Mouse (Mus musculus) thymus, adult 2 months (tissue): Measurements from ENCODE around the gene Spock1. TPM values are rescaled to one million over a fixed set of nuclear protein-coding genes. Genes with fewer than 3 reads are reported as not detected.

Experiments used
- DNase-seq: peaks from one replicate; pipeline ENCODE4 v3.0.0; 2021
- H3K27ac ChIP-seq: fragments of 200-500 bp; 2 replicates; pipeline ENCODE4 v1.5.1; 2012; ENCODE audit warnings: low read length, control low read depth; ENCODE audit not compliant: control insufficient read depth, insufficient read depth
- H3K27me3 ChIP-seq: fragments of 200-500 bp; 2 replicates; pipeline ENCODE4 v1.6.1; 2012; ENCODE audit warnings: mild to moderate bottlenecking, low read length, moderate library complexity, mixed read lengths; ENCODE audit not compliant: control insufficient read depth, insufficient read depth
- H3K36me3 ChIP-seq: fragments of 200-500 bp; 2 replicates; pipeline ENCODE4 v1.6.1; 2012; ENCODE audit warnings: mild to moderate bottlenecking, low read length, moderate library complexity; ENCODE audit not compliant: control insufficient read depth, insufficient read depth
- H3K4me1 ChIP-seq: fragments of 200-500 bp; replicated peaks from 2 replicates; pipeline ENCODE4 v1.6.1; 2012; ENCODE audit warnings: low read length; ENCODE audit not compliant: control insufficient read depth, insufficient read depth
- H3K4me3 ChIP-seq: fragments of 200-500 bp; 2 replicates; pipeline ENCODE4 v1.5.1; 2012; ENCODE audit warnings: mild to moderate bottlenecking, low read length, control low read depth, moderate library complexity; ENCODE audit not compliant: control insufficient read depth, insufficient read depth
- CTCF ChIP-seq: fragments of 200-500 bp; IDR thresholded peaks from 2 replicates; pipeline ENCODE4 v1.5.1; 2012; ENCODE audit warnings: mild to moderate bottlenecking, control low read depth, low read length, moderate library complexity, borderline replicate concordance; ENCODE audit not compliant: control insufficient read depth, poor library complexity, insufficient read depth; ENCODE audit errors: extremely low read depth
- POLR2A ChIP-seq: fragments of 200-500 bp; IDR thresholded peaks from 2 replicates; pipeline ENCODE4 v1.6.1; 2012; ENCODE audit warnings: mild to moderate bottlenecking, low read length, control low read depth, moderate library complexity; ENCODE audit not compliant: control insufficient read depth, poor library complexity, insufficient read depth; ENCODE audit errors: extremely low read depth
- WGBS: fragments of 180-500 bp; shearing (Covaris S2); methylation state at CpG from one replicate; pipeline ENCODE4 v1.1.7; 2018; 5-methylcytosine and 5-hydroxymethylcytosine counted together
- polyA plus RNA-seq: library from polyadenylated mRNA; depleted of rRNA; stranded (reverse); fragments of >200 nt; gene quantifications from 2 replicates; pipeline ENCODE4 v1.2.3, GENCODE M21; 2012

Spock1 gene
- polyA plus RNA-seq, 1 experiment: 0.93 TPM

DNA sequence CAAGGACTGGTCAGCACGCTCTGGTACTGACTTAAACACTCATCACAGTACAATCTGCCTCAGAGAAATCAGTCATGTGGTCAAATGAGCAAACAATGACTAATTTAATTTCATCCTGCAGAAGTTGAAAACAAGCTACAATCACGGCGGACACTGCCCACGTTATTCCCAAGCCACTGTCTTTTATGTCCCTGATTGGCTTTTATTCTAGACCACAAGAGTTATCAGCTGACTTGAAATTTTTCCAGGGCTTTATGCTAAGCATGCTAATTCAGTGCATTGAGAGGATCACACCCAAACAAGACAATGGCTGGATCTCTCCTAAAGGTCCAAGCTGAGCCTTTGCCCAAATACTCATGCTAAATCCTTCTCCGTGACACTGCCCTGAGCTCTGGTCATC is 31.2 kb downstream of the Spock1 start:
- no peak for TF ChIP-seq CTCF
- no peak for TF ChIP-seq POLR2A
- no peak for DNase-seq

DNA sequence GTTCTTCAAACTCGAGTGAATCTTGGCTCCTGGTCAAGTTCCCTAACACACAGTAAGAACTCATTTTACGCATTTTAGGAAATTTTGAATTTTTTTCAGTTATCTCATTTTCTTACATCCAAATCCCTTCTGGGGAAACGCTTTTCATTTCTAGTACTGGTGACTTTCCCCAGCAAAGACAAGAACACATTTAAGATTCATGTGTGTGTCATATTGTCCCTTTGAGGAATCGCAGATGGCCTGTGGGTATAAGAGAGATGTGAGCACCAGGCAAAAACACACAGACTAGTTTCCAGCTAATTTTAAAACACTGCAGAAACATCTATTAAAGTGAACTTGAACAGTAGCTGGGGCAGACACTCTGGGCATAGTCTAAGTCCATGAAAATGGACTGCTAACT is 38.1 kb downstream of the Spock1 start:
- 88% methylated on average over 4 of the region's 4 CpGs for WGBS
- TF ChIP-seq CTCF: no peak
- TF ChIP-seq POLR2A: no peak
- DNase-seq: no peak
- Histone ChIP-seq H3K27ac (no peak overlapping the region), H3K27me3 (no peaks in the 10 kb centered on the region), H3K36me3 (no peaks in the 10 kb centered on the region), H3K4me1 (no peaks in the 10 kb centered on the region), H3K4me3 (no peak overlapping the region)

More for the DNA sequence above, 31.2 kb downstream of the Spock1 start:
- Histone ChIP-seq H3K4me1 (no peaks in the 10 kb centered on the region), H3K4me3 (no peak overlapping the region), H3K36me3 (no peaks in the 10 kb centered on the region), H3K27ac (no peak overlapping the region), H3K27me3 (no peaks in the 10 kb centered on the region)
- 92% methylated on average over 5 of the region's 5 CpGs for WGBS

DNA sequence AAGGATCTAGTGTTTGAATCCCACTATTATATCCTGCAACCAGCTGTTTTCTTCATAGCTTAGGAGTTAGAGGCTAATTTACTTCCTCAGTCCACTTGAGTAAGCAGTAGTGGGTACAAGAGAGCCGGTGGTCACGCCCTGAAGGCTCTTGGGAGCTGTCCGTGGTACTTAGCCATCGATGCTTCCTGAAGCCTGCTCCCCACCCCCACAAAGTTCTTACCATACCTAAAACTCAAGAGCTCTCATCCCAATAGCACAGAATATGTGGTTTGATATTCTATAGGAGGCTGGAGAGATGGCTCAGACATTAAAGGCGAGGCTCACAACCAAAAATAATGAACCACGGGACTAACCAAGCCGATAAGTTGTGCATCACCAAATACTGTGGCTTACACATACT is 40.5 kb downstream of the Spock1 start:
- no peaks in the 10 kb centered on the region for H3K4me1 ChIP-seq
- DNase-seq: no peak
- no peak for TF ChIP-seq CTCF
- TF ChIP-seq POLR2A: no peak
- no peak overlapping the region for H3K4me3 ChIP-seq
- H3K27me3 ChIP-seq: no peaks in the 10 kb centered on the region
- no peaks in the 10 kb centered on the region for H3K36me3 ChIP-seq
- no peak overlapping the region for H3K27ac ChIP-seq
- 63% methylated on average over 7 of the region's 7 CpGs for WGBS

DNA sequence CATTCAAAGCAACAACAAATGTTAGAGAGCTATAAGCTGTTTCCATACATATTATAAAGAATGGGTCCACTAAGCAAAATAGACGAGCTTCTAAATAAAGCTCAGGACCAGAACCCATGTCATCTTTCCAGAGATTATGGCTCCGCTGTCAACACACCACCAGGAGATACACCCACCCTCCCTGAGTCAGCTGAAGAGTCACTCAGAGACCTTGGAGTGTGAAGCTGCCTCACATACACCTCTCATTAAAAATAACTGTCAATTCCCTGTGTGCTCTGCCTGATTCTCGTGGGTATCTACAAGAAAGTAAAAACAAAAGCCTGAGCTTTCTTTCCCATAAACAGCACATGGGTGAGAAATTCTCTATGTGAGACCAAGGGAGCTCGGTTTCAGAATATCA is 43.1 kb downstream of the Spock1 start:
- H3K27me3 ChIP-seq: no peaks in the 10 kb centered on the region
- DNase-seq: no peak
- TF ChIP-seq POLR2A (no peak), CTCF (no peak)
- no peaks in the 10 kb centered on the region for H3K36me3 ChIP-seq
- H3K27ac ChIP-seq: no peak overlapping the region
- 82% methylated on average over 4 of the region's 4 CpGs for WGBS
- no peak overlapping the region for H3K4me3 ChIP-seq
- H3K4me1 ChIP-seq: no peaks in the 10 kb centered on the region

DNA sequence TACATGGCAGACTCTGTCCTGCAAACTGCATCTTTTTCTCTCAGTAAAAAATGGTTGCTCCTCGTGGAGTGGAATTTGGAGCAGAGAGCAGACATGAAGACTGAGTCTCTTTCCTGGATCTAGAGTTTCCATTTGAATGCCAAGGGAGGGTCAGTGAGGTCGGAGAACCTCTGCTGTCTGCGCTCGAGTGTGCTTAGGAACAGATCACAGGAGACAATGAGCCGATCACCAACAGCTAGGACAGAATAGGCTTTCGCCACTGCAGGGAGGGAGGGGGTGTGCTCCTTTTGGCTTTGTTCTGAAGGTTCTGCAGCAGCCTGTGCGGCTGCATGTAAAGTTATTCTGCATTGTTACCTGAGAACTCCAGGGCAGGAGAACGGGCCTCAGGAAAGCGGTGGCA is 49.6 kb downstream of the Spock1 start:
- Histone ChIP-seq H3K4me3 (no peak overlapping the region), H3K4me1 (no peaks in the 10 kb centered on the region), H3K27me3 (no peaks in the 10 kb centered on the region), H3K27ac (no peak overlapping the region), H3K36me3 (no peaks in the 10 kb centered on the region)
- DNase-seq: no peak
- TF ChIP-seq POLR2A (no peak), CTCF (no peak)
- WGBS: 88% methylated on average over 9 of the region's 9 CpGs

DNA sequence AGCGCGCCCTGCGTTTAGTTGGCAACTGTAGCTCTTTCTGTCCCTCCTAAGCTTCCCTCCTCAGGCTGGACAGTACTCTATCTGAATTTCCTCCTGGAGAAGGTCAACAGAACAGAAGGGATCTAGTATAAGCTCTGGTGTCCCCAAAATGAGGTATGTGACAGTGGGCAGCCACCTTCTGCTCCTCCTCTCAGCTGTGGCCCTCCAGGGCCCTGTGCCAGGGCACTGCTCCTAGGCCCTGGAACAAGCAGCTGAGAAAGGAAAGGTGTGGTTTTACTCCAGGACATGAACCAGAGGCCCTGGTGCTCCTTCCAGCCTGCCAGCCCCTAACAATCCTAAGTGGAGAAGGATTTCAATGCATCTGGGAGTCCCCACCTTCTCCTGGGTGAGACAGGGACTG is 51.1 kb downstream of the Spock1 start:
- H3K27ac ChIP-seq: no peak overlapping the region
- no peak for TF ChIP-seq CTCF
- no peak for TF ChIP-seq POLR2A
- DNase-seq: no peak

DNA sequence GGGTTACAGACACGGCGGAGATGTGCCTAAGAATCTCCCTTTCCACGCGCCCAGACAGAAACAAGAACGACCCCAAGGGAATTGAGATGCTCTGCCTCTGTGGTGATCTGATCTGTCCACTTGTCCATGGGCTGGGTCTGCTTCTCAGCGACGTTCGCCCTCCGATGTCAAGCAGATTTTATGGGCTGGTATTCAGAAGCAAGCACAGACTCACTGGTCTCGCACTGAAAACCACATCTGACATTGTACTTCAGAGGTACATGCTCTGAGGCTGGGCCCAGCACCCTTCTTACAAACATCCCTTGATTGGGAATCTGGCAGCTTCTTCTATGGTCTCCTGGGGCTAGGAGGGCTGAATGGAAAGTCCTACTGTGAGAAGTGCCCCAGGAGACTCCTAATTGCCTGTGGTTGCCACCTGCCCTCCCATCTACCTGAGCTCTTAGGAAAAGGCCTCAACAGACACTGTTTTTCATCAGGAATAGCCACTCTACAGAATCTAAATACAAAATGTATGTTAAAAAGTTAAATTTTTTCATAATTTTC is 51.8 kb downstream of the Spock1 start:
- no peaks in the 10 kb centered on the region for H3K4me1 ChIP-seq
- no peaks in the 10 kb centered on the region for H3K27me3 ChIP-seq
- no peak for DNase-seq
- H3K36me3 ChIP-seq: no peaks in the 10 kb centered on the region
- 85% methylated on average over 10 of the region's 10 CpGs for WGBS
- no peak overlapping the region for H3K27ac ChIP-seq
- no peak overlapping the region for H3K4me3 ChIP-seq
- no peak for TF ChIP-seq CTCF
- TF ChIP-seq POLR2A: no peak

More for the DNA sequence above, 51.1 kb downstream of the Spock1 start:
- H3K4me1 ChIP-seq: no peaks in the 10 kb centered on the region
- H3K36me3 ChIP-seq: no peaks in the 10 kb centered on the region
- 94% methylated on average over 3 of the region's 3 CpGs for WGBS
- H3K27me3 ChIP-seq: no peaks in the 10 kb centered on the region
- no peak overlapping the region for H3K4me3 ChIP-seq
